Mouse (Mus musculus) layer of hippocampus, adult 2 months (tissue): ENCODE measurements around the gene Pradc1. TPM values are rescaled to one million over a fixed set of nuclear protein-coding genes. Genes with fewer than 3 reads are reported as not detected.

ENCODE experiments used
- DNase-seq, 2 experiments: peaks; one replicate each; pipeline ENCODE4 v3.0.0; 2022; ENCODE audit warnings: low spot score in 2 of 2
- H3K27ac ChIP-seq: fragments of 200-600 bp; 2 replicates; pipeline ENCODE4 v1.8.1; 2022
- H3K4me3 ChIP-seq: fragments of 200-600 bp; 2 replicates; pipeline ENCODE4 v1.8.1; 2022; ENCODE audit warnings: mild to moderate bottlenecking
- CTCF ChIP-seq: fragments of 200-600 bp; conservative IDR thresholded peaks from 2 replicates; pipeline ENCODE4 v1.8.1; 2022; ENCODE audit warnings: antibody characterized with exemption, mild to moderate bottlenecking, moderate library complexity
- long read RNA-seq, 2 experiments: library from polyadenylated mRNA; stranded (forward); transcript quantifications; one replicate each; pipeline ENCODE4 v2.0.0; 2021; ENCODE audit warnings: borderline mapping rate in 2 of 2
- total RNA-seq, 2 experiments: library from RNA; stranded (reverse); gene quantifications; 2 replicates each; pipeline ENCODE4 v1.2.3; 2021

Gene Pradc1
- 10 to 100 TPM; 13.1 to 18.2 TPM for total RNA-seq
- long read RNA-seq, experiment 1, partial matches to known transcripts: 0 of 5 reads
- long read RNA-seq, experiment 1, other reads (novel, unspliced or antisense): 2 of 5 reads
- long read RNA-seq, experiment 2, transcript Pradc1-201 (5 exons, 1,038 nt): major isoform, 5 of 9 reads
- long read RNA-seq, experiment 2, partial matches to known transcripts: 0 of 9 reads
- long read RNA-seq, experiment 2, other reads (novel, unspliced or antisense): 2 of 9 reads

DNA sequence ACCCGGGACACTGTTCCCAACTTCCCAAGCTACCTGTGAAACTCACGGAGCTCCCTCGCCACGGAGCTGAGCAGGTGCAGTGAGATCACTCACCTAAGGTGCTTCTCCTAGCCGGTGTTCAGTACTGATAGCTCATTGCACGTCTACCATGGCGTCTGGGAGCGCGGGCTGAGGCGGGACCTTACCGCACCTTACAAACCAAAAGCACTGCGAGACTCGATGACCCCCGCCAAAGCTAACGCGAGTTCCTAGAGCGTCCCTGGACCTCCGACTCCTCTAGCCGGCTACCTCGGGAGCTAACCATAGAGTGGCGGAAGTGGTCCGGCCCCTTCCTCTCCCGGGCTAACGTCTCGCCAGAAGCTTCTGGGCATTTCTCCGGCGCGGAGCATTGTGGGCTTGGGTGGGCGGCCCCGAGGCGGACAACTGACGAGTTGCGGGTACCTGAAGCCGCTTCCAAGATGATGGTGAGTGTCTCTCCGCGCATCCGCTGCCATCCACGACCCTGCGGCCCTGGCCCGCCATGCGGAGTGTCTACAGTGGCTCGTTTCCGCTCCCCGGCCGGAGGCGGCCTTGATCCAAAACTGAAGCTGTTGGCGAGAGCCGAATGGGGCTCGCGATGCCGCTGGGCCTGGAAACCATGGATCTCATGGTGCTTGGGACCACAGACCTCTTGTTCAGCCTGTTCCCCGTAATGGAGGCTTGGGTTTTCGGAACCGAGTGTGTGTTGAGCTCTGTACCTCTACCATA, at the start of gene Pradc1:
Pradc1 (minus strand) TSS at position 307 of the 747 bp plus-strand sequence.
- peak within 1 kb of the TSS; percentile 97 for H3K27ac ChIP-seq
- H3K4me3 ChIP-seq: peak within 1 kb of the TSS; percentile 90
- no peak; the same call in 1 of the 2 replicates for TF ChIP-seq CTCF
- peak; percentile 97 to 98 for DNase-seq

GRCm38 (mm10) chr6:85500416-85500815, 48.6 kb upstream of the Pradc1 start:
- H3K4me3 ChIP-seq: peak overlapping the region; percentile 92; the same call in 1 of the 2 replicates
- no peak for TF ChIP-seq CTCF
- DNase-seq: no peak
- 0 out of 2 replicates have a peak overlapping the region, but pooled peaks have one; percentile 18 for H3K27ac ChIP-seq

DNA sequence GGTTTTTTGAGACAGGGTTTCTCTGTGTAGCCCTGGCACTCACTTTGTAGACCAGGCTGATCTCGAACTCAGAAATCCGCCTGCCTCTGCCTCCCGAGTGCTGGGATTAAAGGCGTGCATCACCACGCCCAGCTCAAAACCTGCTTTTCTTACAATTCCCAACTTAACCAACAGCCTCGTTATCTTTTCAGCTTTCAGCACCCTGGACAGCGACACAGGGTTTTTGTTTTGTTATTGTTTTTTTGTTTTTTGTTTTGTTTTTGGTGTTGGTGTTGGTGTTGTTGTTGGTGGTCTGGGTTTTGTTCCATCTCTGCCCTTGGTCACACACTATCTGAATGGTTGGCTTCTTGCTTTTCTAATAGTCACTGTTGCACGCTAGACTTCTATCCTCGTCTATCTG, 46.4 kb upstream of the Pradc1 start:
- no peak overlapping the region for H3K27ac ChIP-seq
- no peak overlapping the region for H3K4me3 ChIP-seq
- no peak for DNase-seq
- no peak for TF ChIP-seq CTCF

- no peak for DNase-seq
- Histone ChIP-seq H3K27ac (no peak overlapping the region), H3K4me3 (no peak overlapping the region)
- TF ChIP-seq CTCF: no peak
Measured at GRCm38 (mm10) chr6:85496976-85497375, 45.2 kb upstream of the Pradc1 start.

GRCm38 (mm10) chr6:85491606-85492005, 39.8 kb upstream of the Pradc1 start:
- no peak for DNase-seq

DNA sequence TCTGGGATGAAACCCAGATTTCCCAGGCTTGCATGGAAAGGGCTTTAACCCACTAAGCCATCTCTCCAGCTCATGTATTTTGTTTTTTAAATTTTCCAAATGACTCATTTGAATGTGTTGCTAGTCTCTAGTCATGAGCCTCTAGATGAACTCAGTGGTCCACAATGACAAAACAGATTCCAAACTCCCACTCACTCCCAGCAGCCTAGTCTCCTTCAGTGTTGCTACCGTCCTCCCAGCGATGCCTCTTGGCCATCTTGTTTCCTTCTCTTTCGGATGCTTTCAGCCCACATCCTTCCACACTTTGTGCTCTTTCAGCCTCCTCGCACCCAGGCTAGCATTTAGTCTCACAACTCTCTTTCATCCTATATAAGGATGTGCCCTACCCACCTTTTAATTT, 38.5 kb upstream of the Pradc1 start:
- H3K27ac ChIP-seq: peak overlapping the region; percentile 5; the same call in 1 of the 2 replicates
- no peak for DNase-seq
- no peak for TF ChIP-seq CTCF

More at GRCm38 (mm10) chr6:85491606-85492005, 39.8 kb upstream of the Pradc1 start:
- TF ChIP-seq CTCF: no peak
- Histone ChIP-seq H3K27ac (no peak overlapping the region), H3K4me3 (no peak overlapping the region)

DNA sequence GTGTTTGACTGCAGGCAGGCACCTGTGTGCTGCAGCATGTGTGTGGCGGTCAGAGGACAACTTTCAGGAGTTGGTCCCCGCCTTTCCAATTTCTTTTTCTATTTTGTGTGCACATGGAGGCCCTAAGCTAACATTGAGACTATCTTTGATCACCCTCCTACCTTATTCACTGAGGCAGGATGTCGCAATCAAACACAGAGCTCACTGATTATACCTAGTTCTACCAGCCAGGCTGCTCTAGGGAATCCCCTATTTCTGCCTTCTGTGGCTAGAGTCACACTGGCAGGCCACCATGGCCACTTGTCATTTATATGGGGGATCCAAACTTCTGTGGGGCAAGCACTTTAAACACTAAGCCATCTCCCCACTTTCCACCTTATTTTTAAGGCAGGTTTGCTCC, 37.9 kb upstream of the Pradc1 start:
- Histone ChIP-seq H3K4me3 (no peak overlapping the region), H3K27ac (0 out of 2 replicates have a peak overlapping the region, but pooled peaks have one; percentile 5)
- TF ChIP-seq CTCF: no peak
- DNase-seq: no peak

More for the DNA sequence above, 38.5 kb upstream of the Pradc1 start:
- H3K4me3 ChIP-seq: no peak overlapping the region

GRCm38 (mm10) chr6:85488510-85488909, 36.7 kb upstream of the Pradc1 start:
- H3K4me3 ChIP-seq: no peak overlapping the region
- TF ChIP-seq CTCF: no peak
- DNase-seq: no peak

DNA sequence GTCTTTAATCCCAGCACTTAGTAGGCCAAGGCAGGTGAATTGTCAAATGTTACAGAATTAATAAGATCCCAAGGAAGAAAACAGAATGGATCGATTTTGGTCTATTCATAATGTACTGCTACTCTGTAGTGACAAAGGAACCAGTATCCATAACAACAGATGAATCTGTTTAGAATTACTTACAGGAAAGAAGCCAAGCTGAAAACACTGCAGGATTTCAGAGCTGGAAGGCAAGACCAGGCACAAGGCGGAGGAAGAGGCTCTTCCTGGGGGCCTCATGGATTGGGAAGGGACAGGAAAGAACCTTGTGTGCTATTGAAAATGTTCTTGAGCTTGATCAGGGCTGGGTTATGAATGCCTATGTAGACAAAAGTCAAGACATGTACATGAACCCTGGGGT, 34.0 kb upstream of the Pradc1 start:
- DNase-seq: no peak
- H3K4me3 ChIP-seq: no peak overlapping the region
- H3K27ac ChIP-seq: peak overlapping the region; percentile 43; the same call in 1 of the 2 replicates
- TF ChIP-seq CTCF: no peak

More at GRCm38 (mm10) chr6:85488510-85488909, 36.7 kb upstream of the Pradc1 start:
- H3K27ac ChIP-seq: no peak overlapping the region

GRCm38 (mm10) chr6:85483843-85484721, 32.3 kb upstream of the Pradc1 start:
- no peak for TF ChIP-seq CTCF
- Histone ChIP-seq H3K4me3 (peak overlapping the region; percentile 35), H3K27ac (peak overlapping the region; percentile 9; the same call in 1 of the 2 replicates)
- DNase-seq: no peak

DNA sequence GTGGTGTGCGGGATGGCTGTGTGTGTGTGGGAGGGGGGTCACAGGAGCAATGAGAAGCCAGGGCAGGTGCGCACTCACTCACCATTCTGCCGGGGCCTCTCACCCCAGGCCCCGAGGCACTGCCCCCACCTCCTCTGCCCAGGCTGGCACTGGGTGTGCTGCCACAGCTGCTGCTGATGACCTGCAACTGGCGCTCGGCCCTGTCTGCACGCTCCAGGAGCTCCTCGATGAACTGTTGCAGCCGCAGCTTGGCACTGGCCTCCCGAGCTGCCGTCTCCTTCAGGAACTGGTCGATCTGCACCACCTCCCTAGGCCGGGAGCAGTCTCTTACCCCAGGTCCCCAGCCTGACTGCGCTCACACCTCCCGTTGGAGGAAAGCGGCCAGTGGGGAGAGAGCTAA, 28.9 kb upstream of the Pradc1 start:
- TF ChIP-seq CTCF: no peak
- no peak overlapping the region for H3K4me3 ChIP-seq
- DNase-seq: no peak
- H3K27ac ChIP-seq: peak overlapping the region; percentile 83

GRCm38 (mm10) chr6:85479979-85480378, 28.2 kb upstream of the Pradc1 start:
- Histone ChIP-seq H3K4me3 (no peak overlapping the region), H3K27ac (peak overlapping the region; percentile 83)
- peak in 1 of 2 experiments; percentile 60 for DNase-seq
- 0 out of 2 replicates have a peak, but pooled peaks have one; percentile 3 for TF ChIP-seq CTCF
